8 mouse cellular contexts compared by ENCODE assay signal in genomic region chr16:18390399-18390798, GRCm38 (mm10).
"Had no signal": no experiment of that assay in that cellular context is flagged by ENCODE, and none has a peak within 500 bp of the region (broad histone marks: within the 10 kb centered on the region; RNA-seq: fewer than 3 reads in every experiment).

No protein-coding gene starts in this region.

- H3K4me2 ChIP-seq: limb, embryonic 15.5 days had no signal

- H3K9me3 ChIP-seq: limb, embryonic 15.5 days had no signal

- DNase-seq: lung, adult 2 months; lung, postnatal 36 days; right cerebral cortex, adult 18-20 months; right cerebral cortex, postnatal 25 days had no signal

- H3K4me3 ChIP-seq: left cerebral cortex, adult 2 months; limb, embryonic 15.5 days had no signal

- ATAC-seq: intestine, postnatal 0 days; lung, postnatal 0 days had no signal

- H3K27me3 ChIP-seq: limb, embryonic 15.5 days had no signal

- H3K36me3 ChIP-seq: limb, embryonic 15.5 days had no signal

- H3K9ac ChIP-seq: limb, embryonic 15.5 days had no signal

- H3K27ac ChIP-seq: left cerebral cortex, adult 2 months; limb, embryonic 15.5 days had no signal
